Mouse (Mus musculus): ENCODE measurements around the gene Zfp683.

The Zfp683 gene

DNA sequence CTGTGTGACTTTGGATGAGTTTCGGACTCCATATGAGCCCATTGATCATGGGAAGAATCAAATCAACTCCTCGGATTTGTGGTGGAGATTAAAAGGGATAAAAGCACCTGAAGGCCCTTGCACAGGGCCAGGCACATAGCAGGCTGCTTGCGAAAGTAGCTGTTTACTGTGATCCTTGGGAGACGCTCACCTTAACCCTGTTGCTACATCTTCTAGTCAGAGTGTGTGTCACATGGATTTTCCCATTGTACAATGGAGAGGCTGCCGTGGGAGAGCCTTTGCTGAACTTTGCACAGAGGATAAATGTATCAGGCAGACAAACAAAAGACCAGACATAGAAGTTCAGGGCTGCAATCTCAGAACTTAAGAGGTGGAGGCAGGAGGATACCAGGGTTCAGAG, 1.7 kb upstream of the Zfp683 start:
- DNase-seq (ENCODE audit: low read depth, low spot score), result no peak

DNA sequence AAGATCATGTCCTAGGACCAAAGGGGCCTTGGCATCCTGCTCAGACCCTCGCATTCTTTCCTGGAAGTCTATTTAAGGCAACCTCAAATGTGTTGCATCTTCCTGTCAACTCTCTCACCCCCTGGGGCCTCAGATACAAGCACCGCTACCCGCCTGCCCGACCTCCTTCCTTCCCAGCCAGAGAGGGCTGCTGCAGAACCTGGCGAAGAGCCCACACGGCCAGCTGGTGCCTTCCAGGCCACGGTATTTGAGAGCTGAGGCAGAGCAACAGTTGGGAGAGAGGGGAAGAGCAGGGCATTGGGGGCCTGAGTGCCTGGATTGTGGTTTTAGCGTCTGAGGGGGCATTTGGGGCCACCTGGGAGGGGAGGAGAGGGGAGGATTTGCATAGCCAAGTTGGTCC, 1.1 kb upstream of the Zfp683 start:
- peak; percentile 32 for DNase-seq (ENCODE audit: low read depth, low spot score)

DNA sequence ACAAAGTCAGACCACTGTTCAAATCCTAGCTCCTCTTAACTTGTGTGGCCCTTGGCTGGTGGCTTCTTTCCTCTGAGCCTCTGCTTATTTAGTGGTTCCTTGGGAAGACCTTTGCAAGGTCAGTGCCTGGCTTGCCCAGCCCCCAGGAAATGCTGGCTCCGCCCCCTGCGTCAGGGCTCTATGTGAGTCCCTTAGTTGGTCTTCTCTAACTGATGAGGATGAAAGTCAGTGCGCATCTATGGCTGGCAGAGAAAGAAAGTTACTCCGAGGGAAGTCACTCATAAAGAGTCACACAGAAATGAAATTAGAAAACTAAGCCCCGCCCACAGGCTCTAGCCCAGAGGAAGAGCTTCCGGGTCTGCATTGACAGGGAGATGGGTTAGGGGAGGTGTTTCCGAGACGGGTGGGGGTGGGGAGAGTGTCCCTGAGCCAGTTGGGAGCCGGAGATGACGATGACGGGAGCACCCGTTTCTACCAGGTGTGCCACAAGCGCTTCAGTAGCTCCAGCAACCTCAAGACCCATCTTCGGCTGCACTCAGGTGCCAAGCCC, 4.6 kb downstream of the Zfp683 start:
- DNase-seq (ENCODE audit: low read depth, low spot score), result no peak

DNA sequence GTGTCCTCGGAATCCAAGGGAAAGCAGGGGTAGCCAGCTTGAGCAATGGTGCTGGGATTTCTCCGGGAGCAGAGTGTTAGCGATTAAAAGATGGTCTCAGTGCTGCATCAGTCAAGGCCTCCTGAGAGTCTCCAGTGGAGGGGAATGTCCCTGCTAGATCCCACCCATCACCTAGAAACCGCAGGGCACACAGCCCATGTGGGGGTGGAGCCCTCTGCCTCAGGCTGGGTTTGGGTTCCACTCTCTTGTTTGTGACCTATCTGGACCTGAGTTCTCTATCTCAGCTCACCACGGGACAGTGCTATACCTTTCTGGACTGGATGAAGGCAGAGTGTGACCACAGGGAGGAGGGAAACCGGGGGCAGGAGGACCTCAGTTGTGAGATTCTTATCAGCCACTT, 5.3 kb downstream of the Zfp683 start:
- DNase-seq (ENCODE audit: low read depth, low spot score), result no peak

DNA sequence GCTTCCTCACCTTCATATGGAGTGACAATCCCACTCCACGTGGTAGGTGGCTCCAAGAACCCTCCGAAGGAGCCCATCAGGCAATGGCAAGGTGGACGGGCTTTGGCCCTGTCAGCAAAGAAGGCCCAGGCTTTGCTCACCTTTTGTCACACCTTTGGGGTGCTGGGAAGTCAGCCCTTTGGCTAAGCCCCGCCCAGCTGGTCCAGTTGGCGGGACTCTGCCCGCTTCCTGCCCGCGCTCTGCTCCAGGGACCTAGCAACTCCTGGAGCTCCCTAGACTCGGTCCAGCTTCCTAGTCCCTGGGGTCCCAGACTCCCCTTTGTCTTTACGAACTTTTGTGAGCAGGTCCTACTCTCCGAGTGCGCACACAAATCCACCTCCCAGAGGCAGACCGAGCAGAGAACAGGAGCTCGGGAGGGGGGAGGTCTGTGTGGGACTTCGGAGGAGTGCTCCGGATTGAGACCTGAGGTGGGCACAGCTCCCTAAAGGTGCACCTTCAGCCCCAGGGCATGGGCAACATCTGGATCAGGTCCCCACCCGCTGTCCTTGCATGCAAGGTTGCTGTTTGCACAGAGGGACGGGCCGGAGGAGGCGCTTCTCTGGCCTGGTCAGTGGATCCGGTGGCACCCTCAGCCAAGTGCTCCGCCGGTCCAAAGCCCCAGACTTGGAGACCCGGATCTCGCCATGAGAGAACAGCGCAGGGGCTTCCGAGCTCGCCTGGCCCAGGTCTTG, 6.7 kb downstream of the Zfp683 start, which contains the start of gene Crybg2:
Crybg2 (plus strand) TSS at position 681 of the 731 bp plus-strand sequence.
- DNase-seq (ENCODE audit: low read depth, low spot score), result no peak

DNA sequence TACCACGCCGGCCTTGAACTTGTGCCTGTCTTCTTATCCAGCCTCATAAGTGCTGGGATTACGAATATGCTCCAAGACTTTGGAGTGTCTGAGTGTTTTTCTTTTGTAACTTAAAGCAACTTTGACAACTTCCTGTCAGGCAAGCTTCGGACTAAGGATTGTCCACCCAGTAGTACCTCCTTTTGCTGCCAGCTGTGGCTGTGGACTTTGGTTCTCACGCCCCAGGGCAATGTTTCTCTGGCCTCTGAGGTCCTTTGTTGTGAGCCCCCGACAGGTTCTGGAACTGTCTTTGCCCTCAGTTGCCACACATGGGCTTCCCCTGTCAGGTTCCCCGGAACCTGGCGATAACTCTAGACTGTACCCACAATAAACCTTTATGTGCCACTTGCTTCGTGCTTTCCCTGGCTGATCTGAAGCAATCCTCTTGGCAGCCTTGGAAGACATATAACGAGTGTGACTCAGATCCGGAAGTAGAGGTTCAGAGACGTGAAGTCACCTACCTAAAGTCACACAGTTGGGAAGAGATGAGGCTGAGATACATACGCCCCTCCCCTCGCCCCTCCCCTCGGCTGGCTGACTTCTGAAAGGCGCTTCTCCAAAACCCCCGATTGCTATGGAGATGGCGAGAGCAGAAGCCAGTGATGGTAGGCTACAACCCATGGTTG, 7.7 kb downstream of the Zfp683 start:
- no peak for DNase-seq (ENCODE audit: low read depth, low spot score)

DNA sequence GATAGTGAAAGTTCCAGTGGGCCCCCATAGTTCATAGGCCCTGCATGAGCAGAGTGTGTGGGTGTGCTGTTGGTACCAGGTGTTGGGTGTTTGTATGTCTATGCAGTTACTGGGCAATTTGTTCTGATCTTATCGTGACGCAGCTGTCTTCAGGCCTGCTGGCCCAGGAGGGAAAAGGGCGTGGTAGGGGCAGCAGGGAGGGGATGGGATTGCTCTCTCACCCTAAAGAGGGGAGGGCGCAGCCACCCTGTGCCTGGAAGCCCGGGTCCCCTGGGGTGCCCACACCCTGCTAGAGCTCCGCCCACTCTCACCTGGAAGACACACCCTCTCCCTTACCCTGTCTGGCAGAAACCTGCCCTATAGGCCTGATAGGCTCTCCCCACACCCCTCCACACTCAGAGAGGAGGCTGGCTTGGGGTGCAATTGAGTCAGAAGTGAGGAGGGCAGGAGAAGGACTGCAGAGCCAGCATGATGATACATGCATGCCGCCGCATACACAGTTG, 8.4 kb downstream of the Zfp683 start:
- no peak for DNase-seq (ENCODE audit: low read depth, low spot score)

DNA sequence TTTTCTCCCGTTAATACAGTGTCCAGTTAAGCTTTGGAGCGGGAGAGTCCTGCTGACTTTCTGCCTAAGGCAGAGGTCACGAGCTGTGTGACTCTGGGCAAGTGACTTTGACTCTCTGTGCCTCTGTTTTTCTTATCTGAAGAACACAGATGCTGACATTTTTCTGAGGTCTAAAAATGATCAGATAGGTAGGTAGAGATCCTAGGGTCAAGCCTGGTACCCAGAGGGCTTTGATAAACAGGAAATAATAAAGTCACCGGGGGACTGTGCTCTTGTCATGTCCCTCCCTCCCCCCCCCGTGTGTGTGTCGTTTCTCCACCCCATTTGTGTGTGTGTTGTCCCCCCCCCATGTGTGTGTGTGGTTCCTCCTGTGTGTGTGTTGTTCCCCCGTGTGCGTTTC, 8.9 kb downstream of the Zfp683 start:
- no peak for DNase-seq (ENCODE audit: low read depth, low spot score)

DNA sequence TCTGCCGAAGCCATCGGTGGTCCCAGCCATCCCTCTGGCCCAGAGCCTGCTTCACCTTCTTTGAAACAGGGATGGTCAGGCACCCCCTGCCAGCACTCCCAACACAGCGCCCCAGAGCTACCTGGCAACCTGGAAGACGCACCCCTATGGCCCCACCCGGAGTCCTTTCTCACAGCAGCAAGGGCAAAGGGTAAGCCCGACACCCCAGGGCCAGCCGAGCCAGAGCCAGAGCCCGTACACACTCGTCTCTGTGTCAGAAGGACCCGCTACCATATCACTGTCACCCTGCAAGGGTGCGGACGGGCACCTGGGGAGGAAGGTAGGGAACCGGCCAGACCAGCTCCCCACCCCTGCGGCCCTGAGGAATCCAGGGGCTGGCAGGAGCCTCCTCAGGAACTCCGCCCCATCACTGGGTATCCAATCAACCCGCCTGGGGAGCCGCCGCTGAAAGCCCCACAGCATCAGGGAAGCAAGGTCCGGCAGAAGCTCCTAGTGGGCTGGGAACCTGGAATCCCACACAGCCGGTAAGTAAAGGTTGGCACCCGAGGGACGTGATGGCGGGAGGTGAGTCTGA, 11.9 kb downstream of the Zfp683 start:
- no peak for DNase-seq (ENCODE audit: low read depth, low spot score)

DNA sequence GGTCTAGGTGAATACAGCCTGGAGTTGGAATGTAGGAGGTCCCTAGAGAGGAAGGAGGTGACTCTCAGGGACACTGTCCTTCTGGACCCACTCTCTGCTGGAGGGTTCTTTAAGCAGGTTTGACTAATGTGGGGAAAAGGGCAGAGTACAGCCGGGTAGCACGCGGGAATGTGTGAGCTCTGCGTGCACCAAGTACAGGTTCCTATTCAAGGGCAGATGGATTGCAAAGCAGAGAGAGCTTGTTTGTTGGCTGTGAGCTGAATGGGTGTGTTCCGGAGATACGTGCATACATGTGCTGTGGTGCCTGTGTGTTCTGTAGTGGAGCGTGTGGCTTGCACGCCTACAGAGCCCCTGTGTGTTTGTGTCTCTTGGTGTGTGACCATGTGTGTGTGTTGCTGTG, 13.7 kb downstream of the Zfp683 start:
- no peak for DNase-seq (ENCODE audit: low read depth, low spot score)

DNA sequence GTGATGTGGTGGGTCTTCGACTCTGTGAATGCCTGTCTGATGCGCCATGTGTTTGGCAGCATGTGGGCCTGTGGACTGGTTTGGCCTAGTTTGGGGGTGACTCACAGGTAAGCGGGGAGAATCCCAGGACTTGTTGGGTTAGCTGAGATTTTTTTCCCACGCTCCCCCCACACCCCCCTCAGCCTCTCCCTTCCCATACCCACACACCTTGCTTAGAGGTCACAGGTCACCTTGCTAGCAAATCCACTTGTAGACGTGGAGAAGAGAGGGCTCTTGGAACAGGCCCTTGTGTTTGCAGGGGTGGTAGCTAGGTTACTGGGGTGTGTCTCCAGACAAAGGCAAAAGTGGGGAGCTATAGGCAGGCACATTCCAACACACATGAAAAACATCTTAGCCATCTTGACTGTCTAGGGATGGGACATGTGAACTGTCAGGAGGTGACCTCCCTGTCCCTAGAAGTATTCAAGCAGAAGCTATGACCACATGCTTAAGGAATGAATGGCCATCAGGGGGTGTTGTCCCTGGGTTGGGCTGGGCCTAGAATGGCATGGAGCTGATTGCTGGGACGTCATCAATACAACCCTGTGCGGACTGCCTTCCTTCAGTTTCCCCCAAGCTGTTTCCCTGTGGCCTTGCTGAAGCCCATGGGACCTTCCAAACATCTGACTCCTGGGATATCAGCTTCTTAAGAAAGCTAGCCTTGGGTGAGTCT, 14.4 kb downstream of the Zfp683 start:
- no peak for DNase-seq (ENCODE audit: low read depth, low spot score)

DNA sequence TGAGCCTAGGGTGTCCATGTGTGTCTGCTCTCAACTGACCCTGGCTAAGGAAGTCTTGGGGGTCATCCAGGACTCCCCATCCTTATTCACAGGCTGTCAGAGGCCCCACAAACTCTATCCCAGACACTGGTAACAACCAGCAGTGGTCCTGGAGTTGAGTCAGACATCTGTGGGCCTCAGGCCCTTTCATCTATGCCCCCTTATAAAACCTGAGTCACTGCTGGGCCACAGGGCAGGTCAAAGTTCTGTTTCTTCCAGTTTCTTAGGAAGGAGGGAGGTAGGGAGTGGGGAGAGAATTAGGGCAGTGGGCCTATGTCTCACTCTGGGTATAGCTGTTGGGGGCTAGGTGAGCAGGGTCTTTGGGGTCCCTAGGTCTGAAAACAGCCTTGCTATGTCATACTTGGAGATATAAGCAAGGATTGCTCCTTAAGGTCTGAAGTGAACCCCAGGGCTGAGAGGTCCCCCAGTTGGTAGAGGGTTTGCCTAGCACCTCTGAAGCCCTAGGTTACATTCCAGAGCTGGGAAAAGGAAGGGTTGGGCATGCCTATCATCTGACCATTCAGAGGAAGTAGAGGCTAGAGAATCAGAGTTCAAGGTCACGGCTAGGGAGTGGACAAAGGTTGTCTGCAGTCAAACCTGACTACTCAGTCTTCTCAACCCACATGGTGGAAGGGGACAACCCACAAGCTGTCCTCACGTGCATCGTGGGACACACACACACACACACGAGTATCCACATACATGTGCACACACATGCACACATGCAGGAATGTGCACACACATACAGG, 15.3 kb downstream of the Zfp683 start:
- no peak for DNase-seq (ENCODE audit: low read depth, low spot score)

DNA sequence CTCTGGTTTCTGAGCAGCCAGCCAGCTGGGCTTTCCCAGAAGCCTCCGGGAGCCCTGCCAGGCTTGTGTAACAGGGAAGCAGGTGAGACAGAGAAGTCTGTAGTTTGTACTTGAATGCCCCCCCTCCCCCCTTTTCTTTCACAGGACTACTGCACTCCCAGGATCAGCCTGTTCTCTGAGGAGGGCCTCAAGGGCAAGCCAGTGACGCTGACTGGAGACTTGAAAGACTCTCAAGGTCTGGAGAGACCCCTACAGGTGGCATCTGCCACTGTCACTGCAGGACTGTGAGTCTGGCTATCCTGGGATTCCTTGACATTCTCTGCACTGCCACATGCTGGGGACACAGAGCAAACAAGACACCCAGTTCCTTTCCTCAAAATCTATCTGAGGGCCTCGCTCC, 25.1 kb downstream of the Zfp683 start:
- peak; percentile 71 for DNase-seq (ENCODE audit: low read depth, low spot score)

DNA sequence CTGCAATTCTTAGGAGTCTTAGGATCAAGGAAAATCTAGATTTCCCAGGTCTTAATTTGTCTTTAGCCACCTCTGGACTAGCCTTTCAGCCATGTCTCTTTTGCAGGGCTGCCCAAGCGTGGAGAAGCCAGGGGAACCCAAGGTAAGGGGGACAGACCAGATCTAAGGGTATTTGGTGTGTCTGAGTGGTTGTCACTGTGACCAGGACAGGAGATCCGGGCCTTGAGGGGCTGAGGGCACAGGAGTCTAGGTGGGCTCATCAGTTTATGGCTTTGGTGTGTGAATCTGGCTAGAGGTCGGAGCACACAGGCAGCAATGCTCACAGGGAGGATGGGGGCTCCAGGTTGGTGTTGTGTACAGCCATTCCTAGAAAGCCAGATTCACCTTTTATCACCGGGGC, 27.0 kb downstream of the Zfp683 start:
- DNase-seq (ENCODE audit: low read depth, low spot score), result no peak

DNA sequence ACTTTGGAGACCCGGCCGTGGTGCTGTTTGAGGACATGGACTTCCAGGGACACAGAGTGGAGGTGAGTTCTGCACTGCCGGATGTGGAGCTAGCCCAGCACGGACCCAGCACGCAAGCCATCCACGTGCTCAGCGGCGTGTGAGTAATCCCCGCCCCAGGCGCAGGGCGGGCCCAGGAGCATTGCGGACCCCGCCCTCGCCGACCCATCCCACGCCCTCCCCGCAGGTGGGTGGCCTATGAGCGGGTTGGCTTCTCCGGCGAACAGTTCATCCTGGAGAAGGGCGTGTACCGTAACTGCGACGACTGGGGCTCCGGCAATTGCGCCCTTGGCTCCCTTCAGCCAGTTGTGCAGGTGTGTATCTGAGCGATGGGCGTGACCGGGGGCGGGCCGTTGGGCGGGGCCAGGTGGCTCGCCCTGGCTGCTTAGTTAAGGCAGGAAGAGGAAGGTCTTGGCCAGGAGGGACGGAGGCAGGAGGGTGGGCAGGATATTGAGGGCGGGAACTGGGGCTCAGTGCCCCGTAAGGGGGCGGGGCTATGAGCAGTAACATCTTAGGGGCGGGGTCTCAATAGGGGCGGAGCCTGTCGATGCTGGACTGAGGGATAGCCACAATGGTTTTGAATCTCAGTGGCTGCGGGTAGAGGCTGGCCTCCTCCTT, 28.2 kb downstream of the Zfp683 start:
- peak; percentile 53 for DNase-seq (ENCODE audit: low read depth, low spot score)

DNA sequence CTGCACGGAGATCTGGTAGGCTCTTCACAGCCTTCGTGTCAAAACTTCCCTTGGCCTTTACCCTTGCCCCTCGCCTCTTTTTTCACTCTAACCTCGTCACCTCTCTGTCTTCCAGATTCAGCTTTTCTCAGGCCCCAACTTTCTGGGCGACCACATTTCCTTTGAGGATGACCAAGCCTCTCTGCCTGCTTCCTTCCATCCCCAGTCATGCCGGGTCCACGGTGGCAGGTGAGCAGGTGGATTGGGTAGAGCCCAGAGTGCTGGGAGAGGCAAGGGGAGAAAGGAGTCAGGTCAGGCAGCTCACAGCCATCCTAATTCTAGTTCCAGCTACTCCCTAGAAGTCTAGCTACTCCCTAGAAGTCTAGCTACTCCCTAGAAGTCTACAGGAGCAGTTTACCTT, 28.8 kb downstream of the Zfp683 start:
- no peak for DNase-seq (ENCODE audit: low read depth, low spot score)

DNA sequence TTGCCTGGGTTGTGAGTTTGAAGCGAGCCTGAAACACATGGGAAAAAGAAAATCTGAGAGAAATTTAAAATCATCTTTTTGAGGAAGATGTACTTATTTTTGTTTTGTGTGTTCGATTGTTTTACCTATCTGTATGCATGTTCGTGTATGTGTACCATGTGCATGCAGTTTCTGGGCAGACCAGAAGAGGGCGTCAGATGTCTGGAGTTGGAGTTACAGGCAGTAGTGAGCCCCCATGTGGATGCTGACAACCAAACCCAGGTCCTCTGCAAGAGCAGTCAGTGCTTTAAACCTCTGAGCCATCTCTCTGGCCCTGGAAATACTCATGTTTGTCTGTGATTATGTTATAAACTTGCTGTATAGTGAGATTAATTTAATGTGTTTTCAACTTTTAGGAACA, 31.4 kb downstream of the Zfp683 start:
- DNase-seq (ENCODE audit: low read depth, low spot score), result no peak

DNA sequence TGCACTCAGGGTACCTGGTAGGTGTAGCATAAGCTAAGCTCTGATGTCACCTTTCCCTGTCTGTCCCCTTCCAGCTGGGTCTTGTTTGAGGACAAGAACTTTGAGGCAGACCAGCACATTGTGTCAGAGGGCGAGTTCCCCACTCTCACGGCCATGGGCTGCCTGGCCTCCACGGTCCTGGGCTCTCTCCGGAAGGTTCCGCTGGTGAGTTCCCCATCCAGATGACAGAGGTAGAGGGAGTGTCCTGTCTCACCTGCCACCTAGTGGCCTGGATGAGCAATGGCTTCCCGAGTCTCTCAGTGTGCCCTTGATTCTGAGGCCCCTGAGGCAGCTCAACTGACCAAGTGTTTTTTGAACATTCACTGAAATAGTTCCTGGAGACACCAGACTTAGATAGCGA, 33.8 kb downstream of the Zfp683 start:
- DNase-seq (ENCODE audit: low read depth, low spot score), result peak; percentile 54

DNA sequence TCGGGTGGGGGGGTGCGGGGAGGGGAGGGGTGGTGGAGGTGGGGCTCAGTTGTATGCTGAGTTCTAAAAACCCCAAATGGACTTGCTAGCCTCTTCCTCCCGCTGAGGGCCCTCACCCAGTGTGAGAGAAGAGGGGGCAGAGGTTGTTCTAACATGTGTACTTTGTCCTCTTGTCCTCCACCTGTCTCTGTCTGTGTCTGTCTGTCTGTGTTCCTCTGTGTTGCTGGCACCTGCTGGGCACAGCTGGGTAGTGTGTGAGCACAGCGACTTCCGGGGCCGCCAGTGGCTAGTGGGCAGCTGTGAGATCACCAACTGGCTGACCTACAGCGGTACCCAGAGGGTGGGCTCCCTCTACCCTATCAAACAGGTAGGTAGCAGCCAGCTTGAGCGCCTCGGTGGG, 35.4 kb downstream of the Zfp683 start:
- DNase-seq (ENCODE audit: low read depth, low spot score), result no peak

DNA sequence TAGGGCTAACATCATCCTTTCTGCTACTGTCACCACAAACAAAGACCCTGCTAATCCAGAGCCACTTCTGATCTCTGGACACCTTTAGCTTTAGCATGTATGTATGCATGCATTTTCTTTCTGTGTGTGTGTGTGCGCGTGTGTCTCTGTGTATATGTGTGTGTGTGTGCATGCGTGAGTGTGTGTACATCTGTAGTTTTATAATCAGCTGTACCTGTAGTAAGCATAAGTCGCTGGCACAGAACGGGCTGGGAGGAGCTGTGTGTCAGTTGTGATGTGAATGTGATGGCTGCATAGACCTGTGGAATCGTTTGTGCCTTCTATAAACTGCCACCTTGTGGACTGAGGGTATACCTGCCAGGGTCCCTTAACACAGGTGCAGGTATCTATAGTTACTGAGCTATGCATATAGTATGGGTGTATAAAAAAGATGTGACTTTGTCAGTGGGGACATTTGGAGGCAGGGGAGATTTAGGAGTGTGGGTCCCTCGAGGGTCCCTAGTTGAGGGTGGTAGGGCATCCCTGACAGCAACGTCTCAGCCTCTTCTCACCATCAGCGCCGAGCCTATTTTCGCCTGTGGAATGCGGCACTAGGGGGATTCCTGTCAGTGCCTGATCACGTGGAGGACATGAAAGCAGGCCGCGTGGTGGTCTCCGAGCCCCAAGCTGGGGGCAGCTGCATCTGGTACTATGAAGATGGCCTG, 37.0 kb downstream of the Zfp683 start:
- no peak for DNase-seq (ENCODE audit: low read depth, low spot score)
